Mouse (Mus musculus): Measurements from ENCODE around the gene Cuedc1.

DNA sequence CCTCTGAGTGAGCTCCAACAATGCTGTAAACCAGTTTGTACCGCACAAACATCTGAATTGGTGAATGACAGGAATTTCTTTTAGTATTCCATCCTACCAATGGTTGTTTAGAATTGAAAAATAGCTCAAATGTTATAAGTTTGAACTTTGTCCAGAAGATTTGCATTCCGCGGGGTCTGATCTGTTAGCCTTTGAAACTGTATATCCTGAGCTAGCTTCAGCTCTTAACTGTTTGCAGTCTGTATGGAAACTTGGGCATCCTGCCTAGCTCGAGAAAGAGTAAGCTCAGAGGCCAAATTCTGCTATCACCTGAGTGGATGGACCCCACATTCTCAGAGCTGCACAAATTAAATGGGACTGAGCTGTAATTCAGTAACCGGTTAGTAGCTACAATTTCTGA is 26.7 kb upstream of the Cuedc1 start:
- TF ChIP-seq CTCF (IDR thresholded peaks at IDR 0.05; ENCODE audit: low read depth), result no peak
- TF ChIP-seq EP300 (IDR thresholded peaks at IDR 0.05; ENCODE audit: low read depth), result no peak
